Mouse (Mus musculus) intestine, embryonic 15.5 days (tissue): ENCODE data around the gene BC049715. TPM values are rescaled to one million over a fixed set of nuclear protein-coding genes. Genes with fewer than 3 reads are reported as not detected.
"Not testable (repeated sequence)": the region's sequence is repeated elsewhere in the genome, so short reads cannot be mapped to it uniquely, and the experiment has no call there.

ENCODE experiments used
- ATAC-seq: fragments of 200-750 bp; cut with Nextera tagmentation; 2 replicates; pipeline ENCODE4 v1.8.0; 2017; ENCODE audit warnings: moderate TSS enrichment, moderate library complexity
- H3K27ac ChIP-seq: fragments of 300-500 bp; sonication (generic); 2 replicates; pipeline ENCODE4 v1.5.1; 2015; ENCODE audit warnings: mild to moderate bottlenecking, inconsistent platforms
- H3K27me3 ChIP-seq: fragments of 300-500 bp; sonication (generic); replicated peaks from 2 replicates; pipeline ENCODE4 v1.6.1; 2015; ENCODE audit warnings: inconsistent platforms
- H3K36me3 ChIP-seq: fragments of 300-500 bp; sonication (generic); 2 replicates; pipeline ENCODE4 v1.6.1; 2015; ENCODE audit warnings: inconsistent platforms
- H3K4me1 ChIP-seq: fragments of 300-500 bp; sonication (generic); replicated peaks from 2 replicates; pipeline ENCODE4 v1.6.1; 2015; ENCODE audit warnings: inconsistent platforms
- H3K4me2 ChIP-seq: fragments of 300-500 bp; sonication (generic); replicated peaks from 2 replicates; pipeline ENCODE4 v1.6.1; 2015; ENCODE audit warnings: mild to moderate bottlenecking, inconsistent platforms
- H3K4me3 ChIP-seq: fragments of 300-500 bp; sonication (generic); replicated peaks from 2 replicates; pipeline ENCODE4 v1.5.1; 2015; ENCODE audit warnings: inconsistent platforms
- H3K9ac ChIP-seq: fragments of 300-500 bp; sonication (generic); 2 replicates; pipeline ENCODE4 v1.6.1; 2015; ENCODE audit warnings: inconsistent platforms
- H3K9me3 ChIP-seq: fragments of 300-500 bp; sonication (generic); 2 replicates; pipeline ENCODE4 v1.6.1; 2016; ENCODE audit warnings: inconsistent platforms
- WGBS: fragments of 180-500 bp; shearing (Covaris S2); methylation state at CpG from one replicate; pipeline ENCODE4 v1.1.7; 2015; 5-methylcytosine and 5-hydroxymethylcytosine counted together
- polyA plus RNA-seq: library from polyadenylated mRNA; unstranded; fragments of >200 nt; fragmentation: Nextera tagmentation; extraction: Ambion mirVana; gene quantifications from 2 replicates; pipeline ENCODE4 v1.2.1, GENCODE M21; 2015

The BC049715 gene
- polyA plus RNA-seq, 1 experiment from 2014 or later = 1.3 TPM

GRCm38 (mm10) chr6:136884766-136885165, 57.3 kb downstream of the BC049715 start:
- H3K4me2 ChIP-seq, H3K27me3 ChIP-seq, H3K9me3 ChIP-seq, H3K9ac ChIP-seq, ATAC-seq, H3K4me3 ChIP-seq, H3K27ac ChIP-seq, H3K36me3 ChIP-seq, H3K4me1 ChIP-seq: not testable (repeated sequence)
- 56% methylated on average over 1 of the region's 1 CpGs for WGBS

GRCm38 (mm10) chr6:136887854-136888253, 60.4 kb downstream of the BC049715 start:
- H3K27me3 ChIP-seq = no peaks in the 10 kb centered on the region
- no peak overlapping the region for H3K9ac ChIP-seq
- no peaks in the 10 kb centered on the region for H3K9me3 ChIP-seq
- peak overlapping the region; percentile 52 for H3K27ac ChIP-seq
- H3K4me2 ChIP-seq = no peak overlapping the region
- 0 out of 2 replicates have a peak, but pooled peaks cover 4% of the 10 kb centered on the region for H3K4me1 ChIP-seq
- 33% methylated on average over 9 of the region's 9 CpGs for WGBS
- peak; percentile 66; the same call in 1 of the 2 replicates for ATAC-seq
- H3K36me3 ChIP-seq = no peaks in the 10 kb centered on the region
- H3K4me3 ChIP-seq = no peak overlapping the region

- no peak for ATAC-seq
- Histone ChIP-seq H3K4me2 (no peak overlapping the region), H3K9me3 (no peaks in the 10 kb centered on the region), H3K9ac (no peak overlapping the region), H3K27me3 (no peaks in the 10 kb centered on the region), H3K27ac (no peak overlapping the region), H3K36me3 (no peaks in the 10 kb centered on the region), H3K4me1 (no peaks in the 10 kb centered on the region), H3K4me3 (no peak overlapping the region)
- 88% methylated on average over 6 of the region's 6 CpGs for WGBS
Observed at GRCm38 (mm10) chr6:136889067-136889466, 61.6 kb downstream of the BC049715 start.

- H3K36me3 ChIP-seq = no peaks in the 10 kb centered on the region
- ATAC-seq = no peak
- no peaks in the 10 kb centered on the region for H3K27me3 ChIP-seq
- 92% methylated on average over 6 of the region's 6 CpGs for whole genome bisulfite sequencing
- H3K4me1 ChIP-seq = 0 out of 2 replicates have a peak, but pooled peaks cover 2% of the 10 kb centered on the region
- H3K9ac ChIP-seq = no peak overlapping the region
- no peak overlapping the region for H3K27ac ChIP-seq
- no peaks in the 10 kb centered on the region for H3K9me3 ChIP-seq
- no peak overlapping the region for H3K4me2 ChIP-seq
- no peak overlapping the region for H3K4me3 ChIP-seq
Observed at GRCm38 (mm10) chr6:136889554-136889953, 62.1 kb downstream of the BC049715 start.

Other genes with a start within 250 kb of the BC049715 start
- 16.6 and 20.3 TPM in 2 replicates for gene Plbd1, start 165.7 kb upstream of the BC049715 start, polyA plus RNA-seq
- gene Gucy2c, start 45.9 kb upstream of the BC049715 start, polyA plus RNA-seq = 72.4 and 75.1 TPM in 2 replicates
- gene Hist4h4, start 23.2 kb upstream of the BC049715 start, polyA plus RNA-seq = 0.40 and 0.49 TPM in 2 replicates
- gene H2afj, start 19.4 kb upstream of the BC049715 start, polyA plus RNA-seq = 199 and 202 TPM in 2 replicates
- gene Wbp11, start 607 bp downstream of the BC049715 start, polyA plus RNA-seq = 85.1 and 92.7 TPM in 2 replicates
- 2.3 and 3.4 TPM in 2 replicates for gene Smco3, start 7.8 kb downstream of the BC049715 start, polyA plus RNA-seq
- gene Art4, start 30.1 kb downstream of the BC049715 start, polyA plus RNA-seq = 4.2 and 4.8 TPM in 2 replicates
- 121 and 122 TPM in 2 replicates for gene Mgp, start 48.2 kb downstream of the BC049715 start, polyA plus RNA-seq
- gene Erp27, start 94.6 kb downstream of the BC049715 start, polyA plus RNA-seq = 14.6 and 37.0 TPM in 2 replicates
- not detected in 2 replicates for gene Pde6h, start 96.2 kb downstream of the BC049715 start, polyA plus RNA-seq
- 44.5 and 47.8 TPM in 2 replicates for gene Arhgdib, start 114.3 kb downstream of the BC049715 start, polyA plus RNA-seq